Mouse (Mus musculus) embryonic facial prominence, embryonic 12.5 days (tissue): ENCODE measurements around the gene Cbx4. TPM values are rescaled to one million over a fixed set of nuclear protein-coding genes. Genes with fewer than 3 reads are reported as not detected.

ENCODE experiments used
- ATAC-seq: fragments of 200-750 bp; cut with Nextera tagmentation; 2 replicates; pipeline ENCODE4 v1.8.0; 2017; ENCODE audit not compliant: insufficient number of reproducible peaks, insufficient read depth, low FRiP score, low TSS enrichment
- H3K27ac ChIP-seq: fragments of 300-500 bp; sonication (generic); 2 replicates; pipeline ENCODE4 v1.5.1; 2016; ENCODE audit warnings: mild to moderate bottlenecking
- H3K27me3 ChIP-seq: fragments of 300-500 bp; sonication (generic); 2 replicates; pipeline ENCODE4 v1.6.1; 2016; ENCODE audit warnings: mild to moderate bottlenecking, moderate library complexity
- H3K36me3 ChIP-seq: fragments of 300-500 bp; sonication (generic); 2 replicates; pipeline ENCODE4 v1.6.1; 2016; ENCODE audit warnings: mild to moderate bottlenecking
- H3K4me1 ChIP-seq: fragments of 300-500 bp; sonication (generic); 2 replicates; pipeline ENCODE4 v1.6.1; 2016
- H3K4me2 ChIP-seq: fragments of 300-500 bp; sonication (generic); replicated peaks from 2 replicates; pipeline ENCODE4 v1.6.1; 2016; ENCODE audit warnings: mild to moderate bottlenecking, moderate library complexity
- H3K4me3 ChIP-seq: fragments of 300-500 bp; sonication (generic); 2 replicates; pipeline ENCODE4 v1.5.1; 2016; ENCODE audit warnings: mild to moderate bottlenecking
- H3K9ac ChIP-seq: fragments of 300-500 bp; sonication (generic); 2 replicates; pipeline ENCODE4 v1.6.1; 2016; ENCODE audit warnings: mild to moderate bottlenecking, moderate library complexity
- H3K9me3 ChIP-seq: fragments of 300-500 bp; sonication (generic); 2 replicates; pipeline ENCODE4 v1.6.1; 2016; ENCODE audit warnings: mild to moderate bottlenecking, moderate library complexity
- WGBS: fragments of 180-500 bp; shearing (Covaris S2); methylation state at CpG from one replicate; pipeline ENCODE4 v1.1.7; 2016; 5-methylcytosine and 5-hydroxymethylcytosine counted together
- polyA plus RNA-seq: library from polyadenylated mRNA; unstranded; fragments of >200 nt; fragmentation: Nextera tagmentation; extraction: Ambion mirVana; gene quantifications from 2 replicates; pipeline ENCODE4 v1.2.1, GENCODE M21; 2016

Cbx4 gene
- polyA plus RNA-seq, 1 experiment from 2014 or later = 12.3 TPM

DNA sequence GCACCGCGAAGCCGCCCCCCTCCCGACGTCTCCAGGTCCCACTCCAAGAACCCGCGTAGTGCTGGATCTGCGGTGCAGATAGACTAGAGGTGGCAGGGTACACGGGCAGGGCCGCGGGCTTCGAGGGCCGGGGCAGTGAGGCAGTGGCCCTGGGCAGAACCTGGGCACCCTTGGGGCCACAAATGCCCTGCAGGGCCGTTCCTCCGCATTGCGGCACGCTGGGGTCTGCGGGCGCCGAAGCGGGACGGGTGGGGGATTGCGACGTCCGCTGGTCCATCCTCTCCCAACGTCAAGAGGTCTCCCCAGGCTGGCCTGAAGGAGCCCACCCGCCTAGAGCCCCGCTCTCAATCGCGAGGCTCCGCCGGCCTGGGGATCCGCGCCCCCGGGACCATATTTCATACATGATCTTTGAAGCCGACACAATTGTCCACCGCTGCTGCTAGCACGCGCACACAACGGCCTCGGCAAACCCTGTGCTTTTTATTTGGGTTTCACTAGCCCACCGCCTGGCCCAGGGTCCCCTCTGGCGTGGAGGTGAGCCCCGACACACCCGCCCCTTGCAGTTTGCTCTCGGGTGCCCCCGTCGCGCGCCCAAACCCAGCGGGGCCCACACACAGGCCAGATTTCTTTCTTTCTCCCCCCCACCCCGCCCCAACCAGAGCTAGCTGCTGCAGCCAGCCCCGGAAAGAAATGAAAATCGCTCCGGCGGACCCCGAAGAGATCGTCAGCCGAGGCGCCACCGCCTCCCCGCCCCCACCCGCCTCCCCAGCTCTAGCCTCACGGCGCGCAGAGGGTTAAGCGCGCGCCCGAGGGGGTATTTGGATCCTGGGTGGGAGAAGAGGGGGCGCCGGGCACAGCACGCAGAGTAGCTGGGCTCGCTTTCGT, 4.3 kb upstream of the Cbx4 start:
- WGBS = under 1% methylated on average over 59 of the region's 75 CpGs
- no peak for ATAC-seq
- H3K27ac ChIP-seq = peak overlapping the region; percentile 36; the same call in 1 of the 2 replicates
- no peaks in the 10 kb centered on the region for H3K36me3 ChIP-seq
- peak overlapping the region; percentile 94 for H3K4me2 ChIP-seq
- no peaks in the 10 kb centered on the region for H3K9me3 ChIP-seq
- peaks cover 58% of the 10 kb centered on the region for H3K27me3 ChIP-seq
- H3K4me3 ChIP-seq = peak overlapping the region; percentile 52
- H3K4me1 ChIP-seq = peaks cover 38% of the 10 kb centered on the region
- peak overlapping the region; percentile 57 for H3K9ac ChIP-seq

GRCm38 (mm10) chr11:119089235-119090075, 3.4 kb upstream of the Cbx4 start:
- H3K27me3 ChIP-seq = peaks cover 54% of the 10 kb centered on the region
- WGBS = under 1% methylated on average over 41 of the region's 41 CpGs
- ATAC-seq = no peak
- H3K4me1 ChIP-seq = peaks cover 43% of the 10 kb centered on the region
- H3K27ac ChIP-seq = no peak overlapping the region
- peak overlapping the region; percentile 52 for H3K4me3 ChIP-seq
- peak overlapping the region; percentile 57; the same call in 1 of the 2 replicates for H3K9ac ChIP-seq
- H3K36me3 ChIP-seq = no peaks in the 10 kb centered on the region
- no peaks in the 10 kb centered on the region for H3K9me3 ChIP-seq
- H3K4me2 ChIP-seq = peak overlapping the region; percentile 94

- H3K9me3 ChIP-seq = no peaks in the 10 kb centered on the region
- under 1% methylated on average over 28 of the region's 28 CpGs for WGBS
- no peak overlapping the region for H3K9ac ChIP-seq
- H3K4me2 ChIP-seq = 0 out of 2 replicates have a peak overlapping the region, but pooled peaks have one; percentile 94
- ATAC-seq = no peak
- H3K27ac ChIP-seq = no peak overlapping the region
- H3K36me3 ChIP-seq = no peaks in the 10 kb centered on the region
- peaks cover 51% of the 10 kb centered on the region for H3K4me1 ChIP-seq
- no peak overlapping the region for H3K4me3 ChIP-seq
- peaks cover 52% of the 10 kb centered on the region for H3K27me3 ChIP-seq
Observed at GRCm38 (mm10) chr11:119088391-119089234, 2.6 kb upstream of the Cbx4 start.

GRCm38 (mm10) chr11:119087301-119088082, 1.5 kb upstream of the Cbx4 start:
- Histone ChIP-seq H3K4me1 (peaks cover 59% of the 10 kb centered on the region), H3K9ac (no peak overlapping the region), H3K27ac (no peak overlapping the region), H3K4me2 (peak overlapping the region; percentile 15; the same call in 1 of the 2 replicates), H3K27me3 (peaks cover 59% of the 10 kb centered on the region), H3K9me3 (no peaks in the 10 kb centered on the region), H3K4me3 (0 out of 2 replicates have a peak overlapping the region, but pooled peaks have one; percentile 6), H3K36me3 (no peaks in the 10 kb centered on the region)
- no peak for ATAC-seq
- WGBS = 1% methylated on average over 35 of the region's 35 CpGs

DNA sequence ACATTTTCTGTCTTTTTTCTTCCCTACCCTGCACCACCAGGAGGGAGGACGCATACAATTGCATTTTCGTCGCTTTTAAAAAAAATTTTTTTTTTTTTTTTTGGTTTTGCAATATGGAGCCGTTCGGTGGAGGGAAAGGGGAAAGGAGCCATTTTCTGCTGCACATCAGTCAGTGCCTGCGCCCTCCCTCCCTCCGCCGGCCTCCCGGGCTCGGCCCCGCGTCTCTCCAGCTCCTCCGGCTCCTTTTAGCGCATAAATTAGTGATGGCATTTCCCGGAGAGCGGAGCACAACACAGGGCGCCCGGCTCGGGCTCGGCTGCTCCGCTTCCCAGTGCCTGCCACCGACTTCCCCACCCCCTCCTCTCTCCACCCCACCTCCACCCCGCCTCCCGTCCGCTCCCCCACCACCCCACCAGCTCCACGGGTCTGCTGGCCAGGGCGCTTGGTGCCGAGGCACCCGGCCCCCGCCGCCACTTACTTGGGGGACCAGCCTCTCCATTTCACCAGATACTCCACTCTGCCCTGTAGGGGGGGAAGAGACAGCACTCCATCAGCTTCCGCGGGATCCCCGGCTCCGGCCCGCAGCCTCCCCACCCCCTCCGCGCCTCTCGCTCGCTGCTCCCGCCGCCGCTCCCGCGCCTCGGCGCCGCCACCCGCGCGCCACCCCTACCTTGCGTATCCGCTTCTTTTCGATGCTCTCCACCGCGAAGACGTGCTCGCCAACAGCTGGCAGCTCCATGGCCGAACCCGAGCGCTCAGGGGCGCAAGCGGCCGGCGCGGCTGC, 550 bp downstream of the Cbx4 start:
- H3K36me3 ChIP-seq = peaks cover 17% of the 10 kb centered on the region
- under 1% methylated on average over 64 of the region's 66 CpGs for WGBS
- H3K4me1 ChIP-seq = peaks cover 72% of the 10 kb centered on the region

DNA sequence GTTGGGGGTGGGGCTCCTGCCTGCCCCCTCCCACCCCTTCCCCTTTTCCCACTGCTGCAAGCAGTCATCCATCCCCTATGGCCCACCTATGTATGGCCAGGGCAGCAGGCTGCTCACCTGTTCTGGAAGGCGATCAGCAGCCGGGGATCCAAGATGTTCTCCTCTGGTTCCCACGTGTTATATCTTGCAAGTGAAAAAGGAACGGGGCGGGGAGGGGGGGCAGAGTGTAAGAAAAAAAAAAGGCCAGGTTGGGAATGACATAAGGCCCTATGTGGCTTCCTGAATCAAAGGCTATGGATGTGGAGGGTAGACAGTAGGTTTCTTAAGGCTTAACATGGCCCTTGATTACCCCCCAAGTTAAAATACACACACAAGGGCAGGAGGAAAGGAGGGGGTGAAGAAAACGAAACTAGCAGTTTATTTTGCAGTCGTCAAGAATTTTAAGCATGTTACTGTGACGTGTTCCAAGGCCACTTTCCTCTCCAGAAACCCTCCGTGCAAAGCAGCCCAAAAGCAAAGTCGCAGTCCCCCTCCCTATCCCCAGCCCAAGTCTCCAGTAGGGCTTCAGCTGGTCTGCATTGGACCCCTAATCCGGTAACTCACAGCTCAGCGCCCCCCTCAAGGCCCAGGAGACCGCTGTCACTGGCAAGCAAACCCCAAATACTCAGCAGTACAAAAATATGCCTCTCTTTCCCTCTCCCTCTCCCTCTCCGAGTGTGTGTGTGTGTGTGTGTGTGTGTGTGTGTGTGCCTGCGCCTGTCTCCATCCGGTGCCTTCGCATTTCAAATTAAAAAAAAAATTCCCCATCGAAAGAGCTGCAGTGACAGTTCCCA, 1.4 kb downstream of the Cbx4 start:
- ATAC-seq = no peak
- peak overlapping the region; percentile 99 for H3K27ac ChIP-seq

More for the DNA sequence above, 550 bp downstream of the Cbx4 start:
- Histone ChIP-seq H3K4me3 (peak overlapping the region; percentile 88), H3K27ac (peak overlapping the region; percentile 99), H3K27me3 (peaks cover 65% of the 10 kb centered on the region), H3K9ac (peak overlapping the region; percentile 88), H3K9me3 (no peaks in the 10 kb centered on the region), H3K4me2 (peak overlapping the region; percentile 85)
- peak; percentile 59 for ATAC-seq

DNA sequence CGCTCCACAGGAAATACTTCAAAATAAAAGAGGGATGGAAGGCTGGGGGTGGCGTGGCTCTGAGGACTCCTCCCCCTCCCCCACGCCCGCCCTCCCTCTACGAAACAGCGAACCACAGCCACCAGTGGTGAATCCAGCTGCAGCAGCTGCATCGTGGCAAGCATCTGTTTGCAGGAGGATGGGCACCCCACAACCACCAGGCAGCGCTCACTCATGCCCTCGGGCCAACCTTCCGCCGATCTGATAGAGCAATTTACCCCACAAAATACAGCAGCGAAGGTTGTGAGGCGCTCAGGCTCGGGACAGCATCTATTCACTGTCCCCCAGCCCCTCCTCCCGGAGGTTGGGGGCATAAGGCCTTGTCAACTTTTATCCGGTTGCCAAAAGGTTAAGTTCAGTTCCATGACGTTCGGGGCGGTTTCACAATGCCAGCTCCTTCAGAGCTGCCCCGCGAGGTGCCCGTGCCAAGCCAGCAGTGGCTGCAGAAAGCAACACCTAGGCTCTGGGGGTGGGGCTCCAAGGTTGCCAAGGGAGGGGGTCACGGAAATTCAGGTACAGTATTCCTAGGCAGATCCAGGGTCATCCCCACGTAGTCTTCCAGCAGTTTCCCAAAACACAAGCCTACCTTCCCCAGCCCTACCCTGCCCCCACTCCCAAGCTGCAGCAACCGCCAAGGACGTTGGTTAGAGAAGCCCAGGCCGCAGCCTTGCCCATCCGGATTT, 2.1 kb downstream of the Cbx4 start:
- Histone ChIP-seq H3K27me3 (peaks cover 68% of the 10 kb centered on the region), H3K9me3 (no peaks in the 10 kb centered on the region), H3K36me3 (peaks cover 26% of the 10 kb centered on the region), H3K27ac (no peak overlapping the region), H3K4me1 (peaks cover 69% of the 10 kb centered on the region), H3K4me3 (peak overlapping the region; percentile 88), H3K9ac (peak overlapping the region; percentile 88), H3K4me2 (peak overlapping the region; percentile 85)
- ATAC-seq = no peak
- WGBS = 2% methylated on average over 28 of the region's 28 CpGs

More for the DNA sequence above, 1.4 kb downstream of the Cbx4 start:
- WGBS = 3% methylated on average over 18 of the region's 18 CpGs
- H3K9me3 ChIP-seq = no peaks in the 10 kb centered on the region
- H3K9ac ChIP-seq = peak overlapping the region; percentile 88
- H3K4me2 ChIP-seq = peak overlapping the region; percentile 85
- peak overlapping the region; percentile 88 for H3K4me3 ChIP-seq
- peaks cover 69% of the 10 kb centered on the region for H3K27me3 ChIP-seq
- peaks cover 69% of the 10 kb centered on the region for H3K4me1 ChIP-seq
- H3K36me3 ChIP-seq = peaks cover 21% of the 10 kb centered on the region

DNA sequence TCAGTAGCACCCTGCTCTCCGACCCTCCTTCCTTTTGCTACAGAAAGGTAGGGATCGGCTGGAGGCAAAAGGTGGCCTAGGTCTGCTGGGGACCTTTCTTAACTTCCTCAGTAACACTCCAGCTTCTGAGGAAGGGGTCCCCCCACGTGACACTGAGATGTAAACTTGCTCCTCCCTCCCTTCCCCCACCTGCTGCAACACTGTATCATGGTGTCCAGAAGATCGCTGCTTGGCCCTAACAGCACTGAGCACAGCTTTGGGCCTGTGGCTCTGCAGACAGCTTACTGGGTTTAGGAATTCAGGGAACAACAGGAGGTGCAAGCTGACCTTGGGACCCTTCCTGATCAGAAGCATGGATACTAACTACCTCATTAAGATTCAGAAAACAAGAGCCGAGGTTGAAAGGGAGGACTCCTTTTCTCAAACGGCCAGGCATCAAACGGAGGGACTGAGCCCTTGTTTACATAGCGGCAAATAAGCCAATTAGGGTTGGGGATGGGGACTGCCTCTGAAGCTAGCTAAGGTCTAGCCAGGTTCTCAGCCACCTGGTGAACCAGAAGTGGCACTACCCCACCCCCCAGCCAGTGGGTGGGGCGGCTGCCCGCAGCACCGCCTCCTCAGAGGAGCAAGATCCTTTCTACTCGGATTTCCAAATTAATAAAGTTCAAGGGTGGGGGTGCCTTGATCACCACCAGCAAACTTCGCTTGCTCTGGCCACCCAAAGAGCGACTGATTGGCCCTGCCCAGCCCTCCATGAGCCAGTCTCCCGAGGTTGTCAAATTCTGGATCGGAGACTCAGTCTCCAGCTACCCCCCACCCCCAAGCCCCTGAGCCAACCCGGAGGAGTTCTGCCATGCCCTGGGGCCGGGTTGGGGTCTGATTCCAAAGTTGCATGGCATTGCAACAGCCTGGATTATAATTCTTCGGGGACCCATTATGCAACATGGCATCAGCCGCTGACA, 3.1 kb downstream of the Cbx4 start:
- Histone ChIP-seq H3K4me3 (peak overlapping the region; percentile 88), H3K27me3 (peaks cover 66% of the 10 kb centered on the region), H3K4me1 (peaks cover 73% of the 10 kb centered on the region), H3K9me3 (no peaks in the 10 kb centered on the region), H3K9ac (no peak overlapping the region), H3K27ac (no peak overlapping the region), H3K36me3 (peaks cover 26% of the 10 kb centered on the region), H3K4me2 (peak overlapping the region; percentile 85)
- WGBS = 6% methylated on average over 20 of the region's 20 CpGs
- no peak for ATAC-seq
